Mouse (Mus musculus) thymus, adult 2 months (tissue): Measurements from ENCODE around the gene March8. TPM values are rescaled to one million over a fixed set of nuclear protein-coding genes. Genes with fewer than 3 reads are reported as not detected.

Experiments
- DNase-seq: peaks from one replicate; pipeline ENCODE4 v3.0.0; 2021
- H3K27ac ChIP-seq: fragments of 200-500 bp; 2 replicates; pipeline ENCODE4 v1.5.1; 2012; ENCODE audit warnings: low read length, control low read depth; ENCODE audit not compliant: control insufficient read depth, insufficient read depth
- H3K27me3 ChIP-seq: fragments of 200-500 bp; 2 replicates; pipeline ENCODE4 v1.6.1; 2012; ENCODE audit warnings: mild to moderate bottlenecking, low read length, moderate library complexity, mixed read lengths; ENCODE audit not compliant: control insufficient read depth, insufficient read depth
- H3K36me3 ChIP-seq: fragments of 200-500 bp; 2 replicates; pipeline ENCODE4 v1.6.1; 2012; ENCODE audit warnings: mild to moderate bottlenecking, low read length, moderate library complexity; ENCODE audit not compliant: control insufficient read depth, insufficient read depth
- H3K4me1 ChIP-seq: fragments of 200-500 bp; replicated peaks from 2 replicates; pipeline ENCODE4 v1.6.1; 2012; ENCODE audit warnings: low read length; ENCODE audit not compliant: control insufficient read depth, insufficient read depth
- H3K4me3 ChIP-seq: fragments of 200-500 bp; 2 replicates; pipeline ENCODE4 v1.5.1; 2012; ENCODE audit warnings: mild to moderate bottlenecking, low read length, control low read depth, moderate library complexity; ENCODE audit not compliant: control insufficient read depth, insufficient read depth
- CTCF ChIP-seq: fragments of 200-500 bp; IDR thresholded peaks from 2 replicates; pipeline ENCODE4 v1.5.1; 2012; ENCODE audit warnings: mild to moderate bottlenecking, control low read depth, low read length, moderate library complexity, borderline replicate concordance; ENCODE audit not compliant: control insufficient read depth, poor library complexity, insufficient read depth; ENCODE audit errors: extremely low read depth
- POLR2A ChIP-seq: fragments of 200-500 bp; IDR thresholded peaks from 2 replicates; pipeline ENCODE4 v1.6.1; 2012; ENCODE audit warnings: mild to moderate bottlenecking, low read length, control low read depth, moderate library complexity; ENCODE audit not compliant: control insufficient read depth, poor library complexity, insufficient read depth; ENCODE audit errors: extremely low read depth
- WGBS: fragments of 180-500 bp; shearing (Covaris S2); methylation state at CpG from one replicate; pipeline ENCODE4 v1.1.7; 2018; 5-methylcytosine and 5-hydroxymethylcytosine counted together
- polyA plus RNA-seq: library from polyadenylated mRNA; depleted of rRNA; stranded (reverse); fragments of >200 nt; gene quantifications from 2 replicates; pipeline ENCODE4 v1.2.3, GENCODE M21; 2012

The March8 gene
- polyA plus RNA-seq, 1 experiment, result 18.2 TPM

- Histone ChIP-seq H3K36me3 (no peaks in the 10 kb centered on the region), H3K4me3 (no peak overlapping the region), H3K27ac (no peak overlapping the region), H3K4me1 (no peaks in the 10 kb centered on the region), H3K27me3 (no peaks in the 10 kb centered on the region)
- no peak for DNase-seq
- TF ChIP-seq POLR2A (no peak), CTCF (no peak)
- 91% methylated on average over 11 of the region's 11 CpGs for WGBS
Observed at GRCm38 (mm10) chr6:116367971-116368370, 30.1 kb downstream of the March8 start.

- Histone ChIP-seq H3K4me3 (no peak overlapping the region), H3K36me3 (no peaks in the 10 kb centered on the region), H3K4me1 (no peaks in the 10 kb centered on the region), H3K27ac (no peak overlapping the region), H3K27me3 (no peaks in the 10 kb centered on the region)
- TF ChIP-seq CTCF (no peak), POLR2A (no peak)
- DNase-seq, result no peak
- WGBS, result 97% methylated on average over 1 of the region's 1 CpGs
Observed at GRCm38 (mm10) chr6:116369811-116370210, 32.0 kb downstream of the March8 start.

GRCm38 (mm10) chr6:116370216-116370976 is 32.6 kb downstream of the March8 start:
- WGBS, result 94% methylated on average over 6 of the region's 6 CpGs
- Histone ChIP-seq H3K4me1 (no peaks in the 10 kb centered on the region), H3K4me3 (no peak overlapping the region)

GRCm38 (mm10) chr6:116371500-116371899 is 33.7 kb downstream of the March8 start:
- Histone ChIP-seq H3K4me1 (no peaks in the 10 kb centered on the region), H3K27ac (no peak overlapping the region), H3K4me3 (no peak overlapping the region), H3K27me3 (no peaks in the 10 kb centered on the region), H3K36me3 (no peaks in the 10 kb centered on the region)
- DNase-seq, result no peak
- 94% methylated on average over 3 of the region's 3 CpGs for WGBS
- TF ChIP-seq CTCF (no peak), POLR2A (no peak)

More at GRCm38 (mm10) chr6:116370216-116370976, 32.6 kb downstream of the March8 start:
- DNase-seq, result no peak
- Histone ChIP-seq H3K36me3 (no peaks in the 10 kb centered on the region), H3K27ac (no peak overlapping the region), H3K27me3 (no peaks in the 10 kb centered on the region)
- TF ChIP-seq POLR2A (no peak), CTCF (no peak)

- no peaks in the 10 kb centered on the region for H3K4me1 ChIP-seq
- no peaks in the 10 kb centered on the region for H3K36me3 ChIP-seq
- 93% methylated on average over 1 of the region's 1 CpGs for WGBS
- H3K4me3 ChIP-seq, result no peak overlapping the region
- H3K27ac ChIP-seq, result no peak overlapping the region
- TF ChIP-seq POLR2A, result no peak
- TF ChIP-seq CTCF, result no peak
- DNase-seq, result no peak
- H3K27me3 ChIP-seq, result no peaks in the 10 kb centered on the region
Observed at GRCm38 (mm10) chr6:116374136-116374535, 36.3 kb downstream of the March8 start.

- Histone ChIP-seq H3K27me3 (no peaks in the 10 kb centered on the region), H3K27ac (no peak overlapping the region), H3K36me3 (no peaks in the 10 kb centered on the region), H3K4me3 (no peak overlapping the region), H3K4me1 (no peaks in the 10 kb centered on the region)
- no peak for DNase-seq
- TF ChIP-seq POLR2A, result no peak
- no peak for TF ChIP-seq CTCF
Observed at GRCm38 (mm10) chr6:116374618-116375017, 36.8 kb downstream of the March8 start.
